Mouse (Mus musculus) liver, postnatal 0 days (tissue): ENCODE measurements around the gene Ccdc162. TPM values are rescaled to one million over a fixed set of nuclear protein-coding genes. Genes with fewer than 3 reads are reported as not detected.
A peak's percentile ranks its signal among the peaks of the same experiment; 100 is the strongest.

Experiments used
- ATAC-seq: fragments of 200-750 bp; cut with Nextera tagmentation; 2 replicates; pipeline ENCODE4 v1.8.0; 2017; ENCODE audit warnings: mild to moderate bottlenecking, moderate library complexity
- DNase-seq: peaks from one replicate; pipeline ENCODE4 v3.0.0-alpha.2; 2016
- H3K27ac ChIP-seq: fragments of 300-500 bp; sonication (generic); 2 replicates; pipeline ENCODE4 v1.5.1; 2014; ENCODE audit warnings: antibody characterized with exemption, moderate library complexity, mild to moderate bottlenecking, low read depth
- H3K27me3 ChIP-seq: fragments of 300-500 bp; sonication (generic); 2 replicates; pipeline ENCODE4 v1.6.1; 2014; ENCODE audit warnings: low read length, control low read depth, mixed read lengths; ENCODE audit not compliant: insufficient read depth
- H3K36me3 ChIP-seq: fragments of 300-500 bp; sonication (generic); replicated peaks from 2 replicates; pipeline ENCODE4 v1.6.1; 2014; ENCODE audit warnings: mild to moderate bottlenecking, control low read depth, low read length, moderate library complexity, mixed read lengths; ENCODE audit not compliant: insufficient read depth
- H3K4me1 ChIP-seq: fragments of 300-500 bp; sonication (generic); 2 replicates; pipeline ENCODE4 v1.6.1; 2014; ENCODE audit warnings: antibody characterized with exemption, mild to moderate bottlenecking, control low read depth; ENCODE audit not compliant: insufficient read depth
- H3K4me2 ChIP-seq: fragments of 300-500 bp; sonication (generic); 2 replicates; pipeline ENCODE4 v1.6.1; 2014; ENCODE audit warnings: low read depth, mild to moderate bottlenecking, low read length, moderate library complexity, mixed read lengths
- H3K4me3 ChIP-seq: fragments of 300-500 bp; sonication (generic); 2 replicates; pipeline ENCODE4 v1.5.1; 2014; ENCODE audit warnings: low read depth, low read length
- H3K9ac ChIP-seq: fragments of 300-500 bp; sonication (generic); replicated peaks from 2 replicates; pipeline ENCODE4 v1.6.1; 2014; ENCODE audit warnings: mild to moderate bottlenecking, moderate library complexity
- H3K9me3 ChIP-seq: fragments of 300-500 bp; sonication (generic); 2 replicates; pipeline ENCODE4 v1.6.1; 2016; ENCODE audit warnings: mild to moderate bottlenecking, control low read depth, low read length, mixed read lengths
- CTCF ChIP-seq: sonication (generic); IDR thresholded peaks from 2 replicates; pipeline ENCODE4 v1.5.1; 2016; ENCODE audit warnings: antibody characterized with exemption, low read depth
- EP300 ChIP-seq: IDR thresholded peaks from 2 replicates; pipeline ENCODE4 v1.6.1; 2016; ENCODE audit warnings: antibody characterized with exemption, low read depth, mild to moderate bottlenecking
- WGBS: fragments of 180-500 bp; shearing (Covaris S2); extraction: QIAGEN DNeasy Blood & Tissue Kit; methylation state at CpG from one replicate; pipeline ENCODE4 v1.1.7; 2014; ENCODE audit not compliant: insufficient replicate concordance; 5-methylcytosine and 5-hydroxymethylcytosine counted together
- polyA plus RNA-seq: library from polyadenylated mRNA; unstranded; fragments of >200 nt; fragmentation: Nextera tagmentation; extraction: Ambion mirVana; gene quantifications from 2 replicates; pipeline ENCODE4 v1.2.1, GENCODE M21; 2015

The Ccdc162 gene
- polyA plus RNA-seq, 1 experiment from 2014 or later, result 0.62 TPM

DNA sequence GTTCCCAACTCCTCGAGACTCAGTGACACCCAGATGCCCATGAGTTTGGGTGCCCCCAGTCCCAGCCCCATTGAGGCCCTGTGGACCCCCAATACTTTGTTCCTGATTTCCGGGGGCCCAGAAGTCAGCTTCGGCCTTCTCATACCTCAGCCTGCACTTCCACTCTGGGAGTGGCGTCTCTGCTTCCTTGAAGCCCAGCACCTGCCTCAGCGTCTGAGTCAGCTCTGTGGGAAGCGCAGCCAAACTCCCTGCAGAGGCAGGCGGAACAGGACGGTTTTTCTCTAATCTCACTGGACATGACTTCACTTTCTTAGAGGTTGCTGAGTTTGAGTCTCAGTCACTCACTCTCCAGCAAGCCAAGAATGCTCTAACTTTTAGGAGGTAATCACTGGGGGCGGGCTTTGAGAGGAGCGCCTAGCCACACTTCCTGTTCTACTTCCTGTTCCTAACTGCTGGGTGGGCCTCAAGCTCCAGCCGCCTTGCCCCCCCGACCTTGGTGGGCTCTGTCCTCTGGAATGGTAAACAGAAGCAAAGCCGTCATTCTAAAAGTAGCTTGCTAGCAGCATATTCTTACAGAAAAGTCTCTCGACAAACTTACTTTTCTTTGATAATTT lies 35.5 kb upstream of the Ccdc162 start:
- DNase-seq (peak; percentile 18), ATAC-seq (no peak)
- H3K4me2 ChIP-seq, result peak overlapping the region; percentile 40
- TF ChIP-seq EP300, result no peak
- no peak for TF ChIP-seq CTCF
- H3K4me1 ChIP-seq, result peaks cover 5% of the 10 kb centered on the region
- WGBS, result 29% methylated on average over 14 of the region's 14 CpGs
- no peaks in the 10 kb centered on the region for H3K36me3 ChIP-seq
- H3K4me3 ChIP-seq, result no peak overlapping the region
- H3K9ac ChIP-seq, result no peak overlapping the region
- no peaks in the 10 kb centered on the region for H3K27me3 ChIP-seq
- no peak overlapping the region for H3K27ac ChIP-seq
- H3K9me3 ChIP-seq, result no peaks in the 10 kb centered on the region

DNA sequence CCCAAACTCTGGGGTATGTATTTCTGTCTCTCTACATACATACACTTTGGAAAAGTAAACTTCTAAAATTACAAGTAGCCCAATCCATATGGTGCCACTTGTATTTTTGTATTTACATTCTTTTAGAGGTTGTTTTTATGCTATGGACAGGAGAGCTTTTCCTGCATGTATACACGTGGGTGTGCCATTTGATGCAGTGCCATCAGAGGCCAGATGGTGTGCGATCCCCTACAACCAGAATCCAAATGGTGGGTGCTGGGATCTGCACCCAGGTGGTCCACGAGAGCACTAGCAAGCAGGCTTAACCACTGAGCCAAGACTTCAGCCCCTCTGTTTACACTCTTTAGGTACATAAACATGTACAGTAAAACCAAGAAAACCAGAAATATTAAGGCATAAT lies 32.9 kb upstream of the Ccdc162 start:
- Histone ChIP-seq H3K4me2 (no peak overlapping the region), H3K36me3 (no peaks in the 10 kb centered on the region; the same call in 1 of the 2 replicates), H3K4me1 (peaks cover 5% of the 10 kb centered on the region), H3K27me3 (no peaks in the 10 kb centered on the region), H3K9ac (no peak overlapping the region), H3K27ac (no peak overlapping the region), H3K4me3 (no peak overlapping the region), H3K9me3 (no peaks in the 10 kb centered on the region)
- TF ChIP-seq CTCF (no peak), EP300 (no peak)
- DNase-seq (no peak), ATAC-seq (no peak)
- 72% methylated on average over 3 of the region's 3 CpGs for WGBS

DNA sequence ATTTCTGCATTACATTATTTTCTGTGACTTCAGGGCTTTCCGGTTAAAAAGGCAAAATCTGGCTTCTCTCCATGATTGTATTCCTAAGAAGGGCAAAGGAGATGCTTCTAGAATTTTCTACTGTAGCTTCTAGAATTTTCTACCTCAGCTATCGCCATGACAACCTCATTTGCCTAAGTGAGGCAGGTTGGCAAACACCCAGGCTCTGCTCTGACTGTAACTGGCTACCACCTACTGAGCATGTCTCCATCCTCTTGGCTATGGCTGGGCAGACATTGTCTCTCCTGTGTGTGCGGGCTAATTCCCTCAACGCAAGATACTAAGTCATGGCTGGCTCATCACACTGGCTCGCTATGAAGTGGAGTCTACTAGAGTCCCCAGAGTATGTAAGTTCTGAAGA lies 30.1 kb upstream of the Ccdc162 start:
- no peaks in the 10 kb centered on the region for H3K27me3 ChIP-seq
- H3K36me3 ChIP-seq, result peaks cover 6% of the 10 kb centered on the region; the same call in 1 of the 2 replicates
- no peak for TF ChIP-seq CTCF
- TF ChIP-seq EP300, result no peak
- 88% methylated on average over 5 of the region's 5 CpGs for WGBS
- no peak overlapping the region for H3K4me3 ChIP-seq
- ATAC-seq, result no peak
- no peak overlapping the region for H3K9ac ChIP-seq
- no peak for DNase-seq
- no peak overlapping the region for H3K27ac ChIP-seq
- no peak overlapping the region for H3K4me2 ChIP-seq
- no peaks in the 10 kb centered on the region for H3K9me3 ChIP-seq
- H3K4me1 ChIP-seq, result peaks cover under 1% of the 10 kb centered on the region; the same call in 1 of the 2 replicates

DNA sequence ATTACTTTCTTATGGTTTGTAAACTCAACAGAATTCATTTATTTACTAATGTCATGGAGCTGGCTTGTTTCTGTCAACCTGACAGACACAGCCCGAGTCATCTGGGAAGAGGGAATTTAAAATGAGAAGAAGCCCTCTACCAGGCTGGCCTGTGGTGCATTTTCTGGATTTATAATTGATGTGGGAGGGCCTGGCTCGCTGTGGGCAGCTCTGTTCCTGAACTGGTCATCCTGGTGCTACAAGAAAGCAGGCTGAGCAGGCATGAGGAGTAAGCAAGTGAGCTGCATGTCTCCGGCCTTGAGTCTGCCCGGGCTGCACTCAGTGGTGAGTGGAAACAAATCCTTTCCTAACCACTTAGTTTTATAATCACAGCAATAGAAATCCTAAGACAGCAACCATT lies 27.6 kb upstream of the Ccdc162 start:
- no peaks in the 10 kb centered on the region for H3K4me1 ChIP-seq
- H3K9me3 ChIP-seq, result no peaks in the 10 kb centered on the region
- H3K4me2 ChIP-seq, result no peak overlapping the region
- H3K36me3 ChIP-seq, result peaks cover 6% of the 10 kb centered on the region; the same call in 1 of the 2 replicates
- no peaks in the 10 kb centered on the region for H3K27me3 ChIP-seq
- no peak overlapping the region for H3K9ac ChIP-seq
- ATAC-seq, result no peak
- H3K27ac ChIP-seq, result no peak overlapping the region
- DNase-seq, result no peak
- TF ChIP-seq EP300 (no peak), CTCF (no peak)
- no peak overlapping the region for H3K4me3 ChIP-seq
- 80% methylated on average over 4 of the region's 4 CpGs for WGBS

DNA sequence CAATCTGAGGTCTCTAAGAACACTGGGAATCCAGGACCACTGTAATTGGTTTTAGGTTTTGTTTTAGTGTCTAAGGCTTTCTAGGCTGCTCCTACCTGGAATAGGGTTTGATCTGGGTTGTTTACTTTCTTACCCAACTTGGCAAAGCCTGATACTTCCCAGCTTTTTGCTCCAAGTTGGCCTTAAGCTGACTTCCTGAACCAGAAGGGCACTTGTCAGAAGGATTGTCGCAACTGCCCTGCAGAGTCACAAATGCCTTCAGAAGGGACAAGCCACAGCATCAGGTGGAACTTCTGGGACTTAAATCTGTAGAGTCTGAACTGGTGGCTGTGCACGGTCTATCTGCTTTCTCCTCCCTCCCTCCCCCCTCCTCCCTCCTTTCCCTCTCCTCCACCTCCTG lies 23.8 kb upstream of the Ccdc162 start:
- no peak for ATAC-seq
- peaks cover 18% of the 10 kb centered on the region; the same call in 1 of the 2 replicates for H3K36me3 ChIP-seq
- H3K4me2 ChIP-seq, result no peak overlapping the region
- H3K4me1 ChIP-seq, result no peaks in the 10 kb centered on the region
- H3K27me3 ChIP-seq, result no peaks in the 10 kb centered on the region
- DNase-seq, result no peak
- no peaks in the 10 kb centered on the region for H3K9me3 ChIP-seq
- H3K27ac ChIP-seq, result no peak overlapping the region
- WGBS, result 74% methylated on average over 2 of the region's 2 CpGs
- H3K9ac ChIP-seq, result no peak overlapping the region
- no peak overlapping the region for H3K4me3 ChIP-seq
- TF ChIP-seq CTCF (no peak), EP300 (no peak)

DNA sequence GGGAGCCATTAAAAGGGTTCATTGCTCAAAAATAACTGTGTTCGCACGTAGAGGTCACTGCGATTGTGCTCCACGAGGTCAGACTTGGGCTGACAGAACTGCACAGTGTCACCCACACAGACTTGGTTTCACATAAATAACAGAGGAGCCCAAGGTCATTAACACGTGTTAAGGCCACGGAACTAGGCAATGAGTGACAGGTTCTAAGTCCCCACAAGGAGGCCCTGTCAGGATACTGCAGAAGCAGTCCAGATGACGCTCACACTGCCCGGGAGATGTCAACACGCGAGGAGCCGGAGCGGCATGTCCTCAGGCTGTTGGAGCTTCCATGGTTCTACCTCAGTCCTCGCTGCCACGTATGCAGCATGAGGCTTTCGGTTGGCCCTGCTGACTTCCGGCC lies 20.8 kb upstream of the Ccdc162 start:
- Histone ChIP-seq H3K4me3 (no peak overlapping the region), H3K27ac (no peak overlapping the region), H3K27me3 (no peaks in the 10 kb centered on the region), H3K9me3 (no peaks in the 10 kb centered on the region), H3K4me2 (no peak overlapping the region), H3K36me3 (peaks cover 13% of the 10 kb centered on the region; the same call in 1 of the 2 replicates), H3K9ac (no peak overlapping the region), H3K4me1 (no peaks in the 10 kb centered on the region)
- ATAC-seq (no peak), DNase-seq (no peak)
- 92% methylated on average over 16 of the region's 16 CpGs for WGBS
- no peak for TF ChIP-seq EP300
- no peak for TF ChIP-seq CTCF

DNA sequence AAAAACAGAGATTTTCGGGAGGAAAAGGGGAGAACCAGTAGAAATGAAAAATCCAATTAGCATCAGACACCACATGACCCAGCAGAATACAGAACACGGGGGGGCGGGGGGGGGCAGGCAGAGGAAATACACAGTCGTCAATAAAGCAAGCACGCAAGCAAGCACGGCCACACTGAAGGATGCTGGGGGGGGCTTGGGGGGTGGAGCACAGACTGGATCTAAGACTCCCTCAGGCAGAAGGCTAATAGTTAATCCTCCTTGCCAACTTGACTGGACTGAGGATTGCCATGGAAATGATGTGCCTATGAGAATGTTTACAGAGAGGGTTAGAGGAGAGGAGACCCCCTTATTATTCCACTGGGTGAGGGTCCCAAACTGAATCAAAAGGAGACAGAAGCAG lies 19.0 kb upstream of the Ccdc162 start:
- no peak for TF ChIP-seq CTCF
- no peak for TF ChIP-seq EP300
- ATAC-seq (no peak), DNase-seq (no peak)

More for the DNA sequence above, 19.0 kb upstream of the Ccdc162 start:
- no peak overlapping the region for H3K9ac ChIP-seq
- H3K4me2 ChIP-seq, result no peak overlapping the region
- no peaks in the 10 kb centered on the region for H3K27me3 ChIP-seq
- H3K4me3 ChIP-seq, result no peak overlapping the region
- no peak overlapping the region for H3K27ac ChIP-seq
- WGBS, result 76% methylated on average over 6 of the region's 6 CpGs
- H3K36me3 ChIP-seq, result peaks cover 17% of the 10 kb centered on the region
- no peaks in the 10 kb centered on the region for H3K4me1 ChIP-seq
- no peaks in the 10 kb centered on the region for H3K9me3 ChIP-seq
